Mouse (Mus musculus): ENCODE measurements around the gene Gal3st2c. TPM values are rescaled to one million over a fixed set of nuclear protein-coding genes. Genes with fewer than 3 reads are reported as not detected.
"Not testable (repeated sequence)": the region's sequence is repeated elsewhere in the genome, so short reads cannot be mapped to it uniquely, and the experiment has no call there.

The Gal3st2c gene
- not detected in 2 replicates for polyA plus RNA-seq (2015; fragmentation: Nextera tagmentation; extraction: Ambion mirVana)

DNA sequence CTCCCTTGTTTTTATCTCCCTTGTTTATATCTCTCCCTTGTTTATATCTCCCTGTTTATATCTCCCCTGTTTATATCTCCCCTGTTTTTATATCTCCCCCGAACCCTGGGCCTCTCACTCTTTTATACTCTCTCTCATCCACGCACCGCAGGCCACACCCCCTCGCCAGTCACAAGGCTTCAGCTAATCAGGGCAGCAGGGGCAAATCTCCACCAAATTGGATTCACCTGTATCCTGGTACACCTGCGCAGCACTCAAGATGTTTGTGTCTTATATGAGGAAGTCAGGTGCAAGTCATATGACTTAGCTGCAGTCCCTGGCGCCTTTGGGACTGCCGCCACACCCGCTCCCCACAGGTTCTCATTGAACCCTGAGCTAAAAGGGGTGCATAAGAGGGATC lies at the start of gene Gal3st2c:
Gene Gal3st2c, plus strand, starts transcription at position 301 of the 400 bp plus-strand sequence.
- not testable (repeated sequence) for H3K27me3 ChIP-seq; H3K4me2 ChIP-seq (replicated peaks); ATAC-seq (ENCODE audit: low FRiP score, low read depth); H3K4me1 ChIP-seq; H3K4me3 ChIP-seq; H3K27ac ChIP-seq; H3K9ac ChIP-seq; H3K36me3 ChIP-seq; H3K9me3 ChIP-seq
- 88% methylated on average over 8 of the region's 8 CpGs for WGBS

- H3K4me2 ChIP-seq (replicated peaks); H3K4me3 ChIP-seq; H3K36me3 ChIP-seq; ATAC-seq (ENCODE audit: low FRiP score, low read depth); H3K4me1 ChIP-seq; H3K27ac ChIP-seq; H3K9me3 ChIP-seq; H3K9ac ChIP-seq; H3K27me3 ChIP-seq: not testable (repeated sequence)
- WGBS: no CpG with 5 or more reads among the region's 11 CpGs
These were observed 41.2 kb upstream of the Gal3st2c start for GRCm38 (mm10) chr1:93949087-93949486.

DNA sequence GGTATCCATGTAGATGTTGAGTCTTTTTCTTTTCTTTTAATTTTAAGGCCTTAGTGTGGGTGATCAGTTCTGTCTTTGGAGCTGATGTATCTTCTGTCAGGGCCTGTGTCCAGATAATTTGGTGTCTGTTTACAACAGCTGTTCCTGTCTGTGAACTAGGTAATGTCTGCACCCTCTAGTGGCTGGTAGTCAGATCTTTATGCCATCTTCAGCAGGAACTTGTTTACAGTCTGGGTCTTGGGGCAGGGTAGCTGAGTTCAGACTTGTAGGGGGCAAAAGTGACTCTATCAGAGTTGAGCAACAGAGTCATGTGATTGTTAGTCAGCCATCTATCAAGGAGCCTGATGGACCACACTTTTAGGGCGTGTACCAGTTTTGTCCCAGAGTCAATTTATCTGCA lies 23.8 kb upstream of the Gal3st2c start:
- not testable (repeated sequence) for H3K9me3 ChIP-seq; ATAC-seq (ENCODE audit: low FRiP score, low read depth); H3K36me3 ChIP-seq; H3K27me3 ChIP-seq; H3K27ac ChIP-seq; H3K4me3 ChIP-seq; H3K9ac ChIP-seq; H3K4me2 ChIP-seq (replicated peaks); H3K4me1 ChIP-seq
- no CpG with 5 or more reads among the region's 1 CpGs for whole genome bisulfite sequencing

- not testable (repeated sequence) for H3K27me3 ChIP-seq; H3K4me2 ChIP-seq (replicated peaks); H3K36me3 ChIP-seq; ATAC-seq (ENCODE audit: low FRiP score, low read depth); H3K27ac ChIP-seq; H3K9ac ChIP-seq; H3K4me1 ChIP-seq; H3K9me3 ChIP-seq; H3K4me3 ChIP-seq
- 17% methylated on average over 3 of the region's 5 CpGs for WGBS
These were observed 19.9 kb upstream of the Gal3st2c start for GRCm38 (mm10) chr1:93970380-93970779.

DNA sequence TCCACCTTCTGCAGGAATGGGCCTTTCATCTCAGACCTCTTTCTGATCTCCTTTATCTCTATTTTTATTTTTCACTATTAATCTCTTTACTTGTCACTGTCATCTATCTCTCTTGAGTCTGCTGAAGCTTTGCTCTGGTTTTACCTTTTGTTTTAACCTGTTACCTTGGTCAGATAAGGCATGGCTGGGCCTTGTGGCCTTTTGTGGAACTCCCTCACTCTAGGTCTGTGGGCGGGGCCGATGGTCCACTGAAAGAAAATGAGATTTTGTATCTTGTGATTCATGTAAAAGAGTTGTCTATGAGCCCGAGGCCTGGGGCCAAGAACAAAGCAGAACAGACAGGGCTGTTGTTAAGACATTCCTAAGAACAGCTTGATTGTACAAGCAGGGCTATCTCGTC lies 19.5 kb upstream of the Gal3st2c start:
- not testable (repeated sequence) for ATAC-seq (ENCODE audit: low FRiP score, low read depth); H3K27me3 ChIP-seq; H3K36me3 ChIP-seq; H3K4me2 ChIP-seq (replicated peaks); H3K4me3 ChIP-seq; H3K9ac ChIP-seq; H3K9me3 ChIP-seq; H3K27ac ChIP-seq; H3K4me1 ChIP-seq
- WGBS: no CpG with 5 or more reads among the region's 4 CpGs

GRCm38 (mm10) chr1:93975764-93976163 lies 14.5 kb upstream of the Gal3st2c start:
- H3K27me3 ChIP-seq; H3K9me3 ChIP-seq; H3K4me3 ChIP-seq; H3K27ac ChIP-seq; H3K4me1 ChIP-seq; H3K36me3 ChIP-seq; H3K9ac ChIP-seq; ATAC-seq (ENCODE audit: low FRiP score, low read depth); H3K4me2 ChIP-seq (replicated peaks): not testable (repeated sequence)
- 69% methylated on average over 2 of the region's 4 CpGs for WGBS

DNA sequence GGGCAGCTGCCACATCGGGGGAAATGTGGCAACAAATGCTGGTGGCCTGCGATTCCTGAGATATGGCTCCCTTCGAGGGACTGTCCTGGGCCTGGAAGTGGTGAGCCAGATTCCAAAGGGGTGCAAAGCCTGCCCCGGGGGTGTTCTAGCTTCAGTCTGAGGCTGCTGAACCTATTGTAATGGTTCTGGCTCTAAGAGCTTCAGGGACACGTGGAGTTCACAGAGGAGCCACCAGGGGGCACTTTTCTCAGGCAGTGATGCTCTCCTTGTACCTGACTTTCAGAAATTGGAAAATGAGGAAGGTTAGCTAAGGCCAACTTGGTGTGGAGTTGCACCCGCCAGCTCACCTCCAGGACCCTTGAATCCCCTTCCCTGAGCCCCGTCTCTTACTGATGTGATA lies 12.0 kb upstream of the Gal3st2c start:
- not testable (repeated sequence) for H3K4me2 ChIP-seq (replicated peaks); H3K4me1 ChIP-seq; ATAC-seq (ENCODE audit: low FRiP score, low read depth); H3K9me3 ChIP-seq; H3K9ac ChIP-seq; H3K36me3 ChIP-seq; H3K27ac ChIP-seq; H3K4me3 ChIP-seq; H3K27me3 ChIP-seq
- WGBS: no CpG with 5 or more reads among the region's 7 CpGs

- H3K36me3 ChIP-seq; H3K9ac ChIP-seq; H3K27ac ChIP-seq; H3K4me1 ChIP-seq; H3K4me3 ChIP-seq; H3K27me3 ChIP-seq; H3K9me3 ChIP-seq; ATAC-seq (ENCODE audit: low FRiP score, low read depth); H3K4me2 ChIP-seq (replicated peaks): not testable (repeated sequence)
- no CpG with 5 or more reads among the region's 2 CpGs for WGBS
These were observed 9.4 kb upstream of the Gal3st2c start for GRCm38 (mm10) chr1:93980932-93981331.

DNA sequence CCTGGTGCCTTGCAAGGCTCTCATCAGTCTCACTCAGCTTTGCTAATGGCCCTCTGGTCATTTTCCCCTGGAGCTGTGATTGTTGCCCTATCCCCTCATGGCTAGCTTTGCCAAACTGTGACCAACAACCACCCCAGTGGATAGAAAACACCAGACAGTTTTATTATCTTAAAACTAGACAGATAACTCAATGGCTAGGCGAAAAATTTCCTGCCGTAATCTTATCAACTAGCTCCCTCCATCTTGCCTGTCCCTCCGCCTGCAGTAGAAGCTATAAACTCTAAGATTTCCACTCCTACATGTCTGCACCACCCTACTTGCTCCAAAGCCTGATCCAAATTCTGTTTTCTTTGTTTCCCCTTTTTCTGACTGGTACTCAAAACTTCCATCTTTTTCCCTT lies 4.1 kb upstream of the Gal3st2c start:
- no peak overlapping the region for H3K9ac ChIP-seq
- H3K4me2 ChIP-seq (replicated peaks): no peak overlapping the region
- H3K4me1 ChIP-seq: no peaks in the 10 kb centered on the region
- no peaks in the 10 kb centered on the region for H3K9me3 ChIP-seq
- H3K36me3 ChIP-seq: no peaks in the 10 kb centered on the region
- no peaks in the 10 kb centered on the region for H3K27me3 ChIP-seq
- ATAC-seq (ENCODE audit: low FRiP score, low read depth): no peak
- WGBS: 80% methylated on average over 3 of the region's 3 CpGs
- no peak overlapping the region for H3K4me3 ChIP-seq
- no peak overlapping the region for H3K27ac ChIP-seq

DNA sequence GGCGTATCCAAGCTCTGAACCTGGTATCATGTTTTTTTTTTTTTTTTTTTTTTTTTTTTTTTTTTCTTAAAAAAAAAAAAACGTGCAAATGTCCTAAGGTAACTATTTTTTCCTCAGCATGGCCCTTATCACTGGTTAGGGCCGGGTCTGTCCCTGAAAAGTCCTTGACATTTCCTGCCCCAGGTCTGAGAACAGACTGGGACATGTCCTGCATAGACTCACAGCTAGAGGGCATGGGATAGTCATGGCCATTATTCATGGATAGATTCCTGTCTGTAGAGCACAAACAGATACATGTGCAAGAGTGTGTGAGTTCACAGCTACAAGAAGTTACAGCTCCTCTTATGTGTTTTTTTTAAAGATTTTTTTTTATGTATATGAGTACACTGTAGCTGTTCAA lies 1.5 kb upstream of the Gal3st2c start:
- no peak for ATAC-seq (ENCODE audit: low FRiP score, low read depth)
- no peaks in the 10 kb centered on the region for H3K4me1 ChIP-seq
- no peak overlapping the region for H3K4me2 ChIP-seq (replicated peaks)
- no peak overlapping the region for H3K27ac ChIP-seq
- no peaks in the 10 kb centered on the region for H3K27me3 ChIP-seq
- no peaks in the 10 kb centered on the region for H3K9me3 ChIP-seq
- WGBS: 69% methylated on average over 3 of the region's 3 CpGs
- no peak overlapping the region for H3K9ac ChIP-seq
- H3K4me3 ChIP-seq: no peak overlapping the region
- H3K36me3 ChIP-seq: no peaks in the 10 kb centered on the region

GRCm38 (mm10) chr1:93991068-93991467 lies 759 bp downstream of the Gal3st2c start:
- not testable (repeated sequence) for H3K27me3 ChIP-seq; H3K27ac ChIP-seq; H3K36me3 ChIP-seq; H3K4me1 ChIP-seq; H3K9ac ChIP-seq; H3K4me3 ChIP-seq; H3K4me2 ChIP-seq (replicated peaks); ATAC-seq (ENCODE audit: low FRiP score, low read depth); H3K9me3 ChIP-seq
- WGBS: 81% methylated on average over 2 of the region's 2 CpGs

GRCm38 (mm10) chr1:93991491-93991890 lies 1.2 kb downstream of the Gal3st2c start:
- H3K9me3 ChIP-seq; H3K4me1 ChIP-seq; ATAC-seq (ENCODE audit: low FRiP score, low read depth); H3K9ac ChIP-seq; H3K27me3 ChIP-seq; H3K36me3 ChIP-seq; H3K27ac ChIP-seq; H3K4me3 ChIP-seq; H3K4me2 ChIP-seq (replicated peaks): not testable (repeated sequence)
- WGBS: 78% methylated on average over 3 of the region's 3 CpGs

DNA sequence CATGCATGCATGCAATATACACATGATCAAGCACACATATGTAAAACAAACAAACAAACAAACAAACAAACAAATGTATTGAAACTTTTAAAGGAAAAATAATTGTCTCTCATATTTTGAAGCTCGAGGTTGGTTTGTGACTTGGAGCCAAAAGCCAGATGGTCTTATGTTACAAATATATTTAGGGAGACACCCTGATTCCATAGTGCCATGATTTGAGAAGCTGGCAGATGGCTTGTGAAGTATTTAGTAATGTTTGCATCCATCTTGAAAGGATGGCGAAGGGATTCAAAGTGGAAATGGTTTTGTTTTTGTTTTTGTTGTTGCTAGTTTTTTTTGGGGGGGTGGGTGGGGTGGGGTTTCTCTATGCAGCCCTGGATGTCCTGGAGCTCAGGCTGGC lies 10.7 kb downstream of the Gal3st2c start:
- Histone ChIP-seq H3K4me3 (no peak overlapping the region), H3K4me1 (no peaks in the 10 kb centered on the region), H3K27ac (no peak overlapping the region), H3K27me3 (no peaks in the 10 kb centered on the region), H3K9me3 (no peaks in the 10 kb centered on the region), H3K36me3 (no peaks in the 10 kb centered on the region), H3K9ac (no peak overlapping the region), H3K4me2 (replicated peaks) (no peak overlapping the region)
- no peak for ATAC-seq (ENCODE audit: low FRiP score, low read depth)
- 81% methylated on average over 2 of the region's 2 CpGs for WGBS
